Comparison of ENCODE assay signal across 14 mouse cellular contexts in genomic region chr16:8936446-8936845, GRCm38 (mm10).
"Had no signal": no experiment of that assay in that cellular context is flagged by ENCODE, and none has a peak within 500 bp of the region (broad histone marks: within the 10 kb centered on the region; RNA-seq: fewer than 3 reads in every experiment).

No protein-coding gene starts in this region.

- DNase-seq: gastrocnemius, adult 2 months; gastrocnemius, postnatal 10 days; gastrocnemius, postnatal 25 days; heart, adult 2 months; heart, postnatal 10 days; heart, postnatal 4 days; kidney, adult 18-20 months; kidney, adult 8-10 months; kidney, postnatal 10 days; kidney, postnatal 25 days; kidney, postnatal 4 days; liver; liver, embryonic 13.5 days; liver, postnatal 0 days had no signal
